Mouse (Mus musculus) kidney, adult 2 months (tissue): ENCODE data around the gene Cbr3. TPM values are rescaled to one million over a fixed set of nuclear protein-coding genes. Genes with fewer than 3 reads are reported as not detected.
"Not testable (repeated sequence)": the region's sequence is repeated elsewhere in the genome, so short reads cannot be mapped to it uniquely, and the experiment has no call there.

ENCODE experiments used
- DNase-seq: peaks from one replicate; pipeline ENCODE4 v3.0.0; 2021
- H3K27ac ChIP-seq: fragments of 200-500 bp; 2 replicates; pipeline ENCODE4 v1.5.1; 2012; ENCODE audit warnings: low read depth, low read length, control low read depth, inconsistent platforms; ENCODE audit not compliant: insufficient read depth
- H3K27me3 ChIP-seq: fragments of 200-500 bp; replicated peaks from 2 replicates; pipeline ENCODE4 v1.6.1; 2012; ENCODE audit warnings: mild to moderate bottlenecking, moderate library complexity, low read length, inconsistent platforms; ENCODE audit not compliant: control insufficient read depth, insufficient read depth
- H3K36me3 ChIP-seq: fragments of 200-500 bp; 2 replicates; pipeline ENCODE4 v1.6.1; 2012; ENCODE audit warnings: mild to moderate bottlenecking, moderate library complexity, low read length, inconsistent platforms; ENCODE audit not compliant: control insufficient read depth, insufficient read depth
- H3K4me1 ChIP-seq: fragments of 200-500 bp; 2 replicates; pipeline ENCODE4 v1.6.1; 2011; ENCODE audit warnings: low read length; ENCODE audit not compliant: control insufficient read depth, insufficient read depth
- H3K4me3 ChIP-seq: fragments of 200-500 bp; 2 replicates; pipeline ENCODE4 v1.5.1; 2011; ENCODE audit warnings: mild to moderate bottlenecking, low read depth, low read length, control low read depth; ENCODE audit not compliant: insufficient read depth
- CTCF ChIP-seq: fragments of 200-500 bp; conservative IDR thresholded peaks from 2 replicates; pipeline ENCODE4 v1.5.1; 2011; ENCODE audit warnings: low read depth, mild to moderate bottlenecking, control low read depth, low read length, moderate library complexity, mixed read lengths; ENCODE audit not compliant: insufficient read depth, insufficient read length
- POLR2A ChIP-seq: fragments of 200-500 bp; IDR thresholded peaks from one replicate; pipeline ENCODE4 v1.6.1; 2011; ENCODE audit warnings: low read depth, low read length, control low read depth
- WGBS: fragments of 180-500 bp; shearing (Covaris S2); methylation state at CpG from one replicate; pipeline ENCODE4 v1.1.7; 2018; 5-methylcytosine and 5-hydroxymethylcytosine counted together
- polyA plus RNA-seq: library from polyadenylated mRNA; depleted of rRNA; stranded (reverse); fragments of >200 nt; gene quantifications from 2 replicates; pipeline ENCODE4 v1.2.3, GENCODE M21; 2012; rRNA removed

The Cbr3 gene
- polyA plus RNA-seq, result 4.9 and 5.0 TPM in 2 replicates

DNA sequence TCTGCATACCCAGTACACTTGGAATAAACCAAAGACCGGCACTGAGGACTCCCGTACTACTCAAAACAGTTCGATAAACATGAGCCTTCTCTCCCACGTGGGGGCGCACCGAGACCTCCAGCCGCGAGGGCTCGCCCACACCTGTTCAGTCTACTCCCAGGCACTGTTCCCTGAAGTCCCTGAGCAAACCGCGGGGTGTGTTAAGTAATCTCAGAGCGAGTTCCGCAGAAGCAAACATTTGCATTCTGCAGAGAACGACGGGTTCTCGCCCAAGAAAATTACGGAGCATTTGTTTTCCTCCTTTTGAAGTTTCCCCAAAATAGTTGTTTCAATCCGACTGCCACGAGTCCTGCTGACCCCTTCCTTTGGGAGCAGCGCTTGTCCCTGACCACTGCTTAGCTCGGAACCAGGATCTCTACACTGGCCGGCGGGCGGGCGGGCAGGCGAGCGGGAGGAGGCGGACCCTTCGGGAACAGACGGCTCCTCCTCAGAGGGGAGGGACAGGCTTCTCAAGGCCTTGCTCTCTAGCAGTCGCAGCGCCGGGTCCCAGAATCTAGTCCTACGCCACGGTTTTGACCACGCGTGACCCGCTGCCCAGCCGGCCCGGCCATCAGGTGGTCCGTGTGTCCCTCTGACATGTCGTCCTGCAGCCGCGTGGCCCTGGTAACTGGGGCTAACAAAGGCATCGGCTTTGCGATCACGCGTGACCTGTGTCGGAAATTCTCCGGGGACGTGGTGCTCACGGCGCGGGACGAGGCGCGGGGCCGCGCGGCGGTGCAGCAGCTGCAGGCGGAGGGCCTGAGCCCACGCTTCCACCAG is at the start of gene Cbr3:
Gene Cbr3 (plus strand): TSS at position 527 of the 819 bp plus-strand sequence.
- WGBS, result under 1% methylated on average over 63 of the region's 63 CpGs
- no peaks in the 10 kb centered on the region; the same call in 1 of the 2 replicates for H3K4me1 ChIP-seq
- TF ChIP-seq CTCF, result peak; percentile 67
- no peak for TF ChIP-seq POLR2A
- H3K36me3 ChIP-seq, result no peaks in the 10 kb centered on the region
- DNase-seq, result peak; percentile 78
- no peaks in the 10 kb centered on the region for H3K27me3 ChIP-seq
- peak within 1 kb of the TSS; percentile 75 for H3K4me3 ChIP-seq
- H3K27ac ChIP-seq, result no peak within 1 kb of the TSS

DNA sequence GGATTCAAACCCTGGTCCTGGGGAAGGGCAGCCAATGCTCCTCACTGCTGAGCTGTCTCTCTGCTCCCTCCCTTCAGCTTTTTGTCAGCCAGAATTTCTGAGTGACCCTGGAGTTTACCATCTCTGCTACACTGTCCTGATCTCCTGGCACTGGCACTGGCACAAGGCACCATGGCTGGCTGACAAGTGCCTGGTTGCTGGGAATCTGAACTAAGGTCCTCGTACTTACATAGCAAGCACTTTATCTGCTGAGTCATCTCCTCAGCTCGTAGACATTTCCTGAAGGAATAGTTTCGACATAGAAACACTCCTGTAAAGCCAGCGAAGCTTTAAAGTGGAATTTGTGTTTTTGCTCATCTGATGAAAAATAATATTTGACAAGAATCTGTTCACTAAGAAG is 39.0 kb upstream of the Cbr3 start:
- H3K36me3 ChIP-seq, result no peaks in the 10 kb centered on the region
- DNase-seq, result no peak
- no peak overlapping the region for H3K27ac ChIP-seq
- no peaks in the 10 kb centered on the region; the same call in 1 of the 2 replicates for H3K27me3 ChIP-seq
- no peak for TF ChIP-seq CTCF
- no peak for TF ChIP-seq POLR2A
- H3K4me3 ChIP-seq, result no peak overlapping the region
- WGBS, result 27% methylated on average over 4 of the region's 4 CpGs
- no peaks in the 10 kb centered on the region for H3K4me1 ChIP-seq

DNA sequence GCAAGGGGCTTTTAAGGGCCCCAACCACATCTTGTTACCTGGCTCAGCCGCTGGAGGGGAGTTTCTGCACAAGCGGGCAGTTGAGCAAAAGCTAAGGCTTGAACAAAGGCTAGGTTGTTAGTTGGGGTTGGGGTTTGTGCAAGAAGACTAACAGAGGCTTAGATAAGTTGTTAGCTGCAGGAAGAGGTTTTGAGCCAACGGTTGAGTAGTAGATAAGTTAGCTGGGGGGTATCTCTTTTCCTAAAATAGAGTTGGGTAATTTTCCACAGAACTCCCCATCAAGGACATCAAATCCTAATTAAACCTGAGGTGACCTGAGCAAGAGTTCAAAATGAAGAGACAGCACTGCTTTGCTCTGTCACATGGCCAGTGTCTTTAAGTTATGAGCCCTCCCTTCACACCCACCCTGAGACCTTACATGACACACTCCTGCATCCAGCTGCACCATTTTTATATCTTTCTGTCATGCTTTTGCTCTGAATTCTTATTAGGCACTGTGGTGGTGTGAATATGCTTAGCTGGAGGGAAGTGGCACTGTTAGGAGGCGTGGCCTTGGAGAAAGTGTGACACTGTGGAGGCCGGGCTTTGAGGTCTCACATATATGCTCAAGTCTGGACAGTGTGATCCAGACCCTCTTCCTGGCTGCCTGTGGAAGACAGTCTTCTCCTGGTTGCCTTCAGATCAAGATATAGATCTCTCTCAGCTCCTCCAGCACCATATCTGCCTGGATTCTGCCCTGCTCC is 34.4 kb upstream of the Cbr3 start:
- H3K4me3 ChIP-seq, result no peak overlapping the region
- H3K27me3 ChIP-seq, result no peaks in the 10 kb centered on the region; the same call in 1 of the 2 replicates
- 83% methylated on average over 5 of the region's 5 CpGs for WGBS
- TF ChIP-seq CTCF (no peak), POLR2A (no peak)
- no peak overlapping the region for H3K27ac ChIP-seq
- no peak for DNase-seq
- no peaks in the 10 kb centered on the region for H3K36me3 ChIP-seq
- H3K4me1 ChIP-seq, result no peaks in the 10 kb centered on the region

DNA sequence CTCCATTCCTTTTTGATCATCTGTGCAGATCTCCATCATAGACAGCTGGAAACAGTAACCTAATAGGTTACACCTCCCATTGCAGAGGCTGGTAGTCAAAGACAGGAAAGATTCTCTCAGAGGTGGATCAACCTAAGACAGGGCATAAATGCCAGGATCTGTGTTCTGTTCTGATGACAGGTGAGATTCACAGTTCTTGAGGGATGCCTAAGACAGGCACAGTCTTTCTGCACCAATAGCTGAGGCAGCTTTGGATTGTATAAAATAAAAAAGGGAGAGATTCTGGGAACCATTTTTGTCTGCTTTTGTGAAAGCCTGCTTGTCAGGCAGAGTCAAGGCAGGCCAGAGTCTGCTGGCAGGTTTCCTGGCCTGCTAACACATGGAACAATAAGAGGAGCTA is 15.0 kb upstream of the Cbr3 start:
- Histone ChIP-seq H3K4me3 (no peak overlapping the region), H3K36me3 (no peaks in the 10 kb centered on the region), H3K27me3 (no peaks in the 10 kb centered on the region), H3K27ac (no peak overlapping the region), H3K4me1 (no peaks in the 10 kb centered on the region)
- no peak for DNase-seq
- TF ChIP-seq CTCF (no peak), POLR2A (no peak)

- no peaks in the 10 kb centered on the region for H3K36me3 ChIP-seq
- H3K27ac ChIP-seq, result no peak overlapping the region
- DNase-seq, result no peak
- TF ChIP-seq POLR2A (no peak), CTCF (no peak)
- no peak overlapping the region for H3K4me3 ChIP-seq
- no peaks in the 10 kb centered on the region for H3K4me1 ChIP-seq
- no peaks in the 10 kb centered on the region for H3K27me3 ChIP-seq
Observed at GRCm38 (mm10) chr16:93669521-93669920, 13.5 kb upstream of the Cbr3 start.

DNA sequence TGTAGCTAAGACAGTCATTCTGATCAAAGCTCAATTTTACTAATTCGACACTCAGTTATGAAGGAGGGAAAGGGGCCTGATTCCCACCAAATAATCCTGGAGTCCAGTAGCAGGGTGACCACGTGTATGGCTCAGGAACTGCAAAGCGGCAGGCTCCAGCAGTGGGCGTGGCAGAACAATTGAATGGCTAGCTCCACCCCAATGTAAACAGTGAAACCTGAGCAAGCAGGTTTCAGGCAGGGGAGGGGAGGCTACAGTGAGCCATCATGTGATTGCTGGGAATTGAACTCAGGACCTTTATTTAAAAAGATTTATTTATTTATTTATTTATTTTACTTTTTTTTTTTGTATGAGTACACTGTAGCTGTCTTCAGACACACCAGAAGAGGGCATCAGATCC is 12.5 kb upstream of the Cbr3 start:
- H3K4me1 ChIP-seq, H3K36me3 ChIP-seq, DNase-seq, H3K27me3 ChIP-seq, H3K27ac ChIP-seq, H3K4me3 ChIP-seq: not testable (repeated sequence)
- 52% methylated on average over 4 of the region's 4 CpGs for WGBS

GRCm38 (mm10) chr16:93671064-93671463 is 12.0 kb upstream of the Cbr3 start:
- Histone ChIP-seq H3K27ac (no peak overlapping the region), H3K27me3 (no peaks in the 10 kb centered on the region), H3K4me3 (no peak overlapping the region), H3K4me1 (no peaks in the 10 kb centered on the region), H3K36me3 (no peaks in the 10 kb centered on the region)
- TF ChIP-seq CTCF, result peak; percentile 42
- no peak for TF ChIP-seq POLR2A
- no peak for DNase-seq
- WGBS, result 92% methylated on average over 5 of the region's 5 CpGs
